Mouse (Mus musculus) brain, adult 2 months (tissue): Measurements from ENCODE around the gene N4bp2l2.

Source experiments
- DNase-seq: peaks from one replicate; pipeline ENCODE4 v3.0.0; 2011; ENCODE audit warnings: low read depth, low spot score

The N4bp2l2 gene

DNA sequence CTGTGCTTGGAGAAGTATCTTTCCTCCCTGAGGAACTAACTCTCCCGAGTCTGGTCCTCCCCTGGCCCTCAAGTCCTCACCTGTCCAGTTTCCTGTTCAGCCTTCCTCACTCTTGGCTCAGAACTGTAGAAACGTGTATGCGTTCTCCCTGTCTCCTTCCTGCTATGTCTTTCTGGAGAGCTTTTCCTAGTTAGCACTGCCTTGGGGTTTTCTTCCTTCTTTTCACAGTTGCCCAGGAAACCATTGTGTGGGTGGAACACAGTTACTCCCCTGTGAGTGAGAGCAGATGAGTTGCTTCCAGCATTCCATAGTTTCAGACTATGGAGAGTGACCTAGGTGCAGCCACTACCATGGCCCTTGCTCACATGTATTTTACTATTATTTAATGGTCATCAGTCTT lies 99.8 kb downstream of the N4bp2l2 start:
- peak; percentile 85 for DNase-seq

DNA sequence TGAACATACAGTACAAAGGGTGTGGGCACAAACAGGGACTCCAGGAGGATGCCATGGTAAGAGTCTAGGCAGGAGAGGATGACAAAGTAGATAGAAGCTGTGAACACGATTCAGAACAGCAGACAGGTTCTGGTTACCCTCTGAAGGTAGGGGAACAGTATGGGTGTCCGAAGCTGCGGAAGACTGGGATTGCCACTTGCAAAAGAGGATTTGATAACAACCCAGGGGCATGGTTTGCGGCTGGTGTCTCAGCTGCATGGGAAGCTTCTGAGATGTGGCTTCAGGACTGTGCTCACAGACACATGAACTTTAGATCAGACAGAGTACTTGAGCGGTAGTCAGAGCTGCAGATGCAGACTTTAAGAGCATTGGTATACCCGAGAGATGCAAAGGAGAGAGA lies 101.6 kb downstream of the N4bp2l2 start:
- no peak for DNase-seq

DNA sequence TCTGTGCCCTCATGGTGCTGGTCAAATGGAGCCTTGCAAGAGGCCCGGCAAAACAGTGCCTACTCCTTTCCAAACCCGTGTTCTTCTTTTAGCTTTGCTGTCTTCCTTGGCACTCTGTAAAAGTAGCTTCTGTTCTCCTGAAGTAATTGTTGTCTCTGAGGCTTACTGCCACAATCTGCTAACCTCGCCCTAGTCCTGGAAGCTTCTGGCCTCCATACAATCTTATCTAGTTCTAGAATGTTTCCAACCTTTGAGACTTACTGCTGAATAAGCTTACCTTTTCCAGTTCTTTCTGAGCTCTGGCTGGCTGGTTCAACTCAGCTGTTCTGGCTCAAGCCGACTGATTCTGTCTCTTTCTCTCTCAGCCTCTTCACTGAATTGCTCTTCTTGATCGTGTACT lies 104.2 kb downstream of the N4bp2l2 start:
- no peak for DNase-seq

DNA sequence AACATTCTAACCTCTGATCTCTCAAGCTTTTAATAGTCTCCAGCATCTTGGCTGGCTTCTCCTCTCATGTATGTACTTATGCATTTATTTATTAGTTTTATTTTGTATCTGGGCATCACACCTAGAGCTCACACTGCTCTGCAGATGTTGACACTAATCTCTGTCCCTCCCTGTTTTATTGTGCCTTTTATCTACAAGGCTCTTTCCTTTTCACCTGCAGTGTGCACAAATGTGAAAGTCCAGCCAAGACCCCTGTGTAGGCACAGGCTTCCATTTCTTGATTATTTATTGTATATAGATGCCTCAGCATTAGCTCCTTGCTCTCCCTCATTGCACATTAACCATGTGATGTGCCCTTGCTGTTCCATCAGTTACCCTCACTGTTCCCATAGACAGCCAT lies 104.6 kb downstream of the N4bp2l2 start:
- DNase-seq, result no peak

- no peak for DNase-seq
Measured at GRCm38 (mm10) chr5:150560851-150561250, 105.1 kb downstream of the N4bp2l2 start.

- DNase-seq, result no peak
Measured at GRCm38 (mm10) chr5:150559519-150560103, 106.4 kb downstream of the N4bp2l2 start.
